Mouse (Mus musculus): ENCODE data around the gene Tmem179. TPM values are rescaled to one million over a fixed set of nuclear protein-coding genes. Genes with fewer than 3 reads are reported as not detected.

Gene Tmem179
- polyA plus RNA-seq, 1 experiment from 2014 or later = 3.1 TPM

DNA sequence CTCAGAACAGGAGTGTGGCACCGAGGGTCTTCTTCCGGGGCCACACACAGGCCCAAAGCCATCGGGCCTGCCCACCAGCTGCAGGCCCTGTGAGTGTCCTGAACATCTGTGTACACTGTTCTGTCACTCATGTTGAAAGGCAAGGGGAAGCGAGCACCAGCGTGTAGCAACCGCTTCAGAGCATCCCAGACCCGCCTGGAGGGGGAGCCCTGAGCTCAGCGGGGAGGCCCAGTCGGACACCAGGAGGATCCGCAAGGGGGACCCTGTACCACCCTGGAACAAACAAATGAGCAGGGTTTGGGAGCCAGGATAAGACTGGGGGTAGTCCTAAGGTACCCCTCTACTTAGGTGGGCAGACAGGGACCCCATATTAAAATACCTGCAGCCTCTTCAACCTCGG is 17.9 kb downstream of the Tmem179 start:
- 39% methylated on average over 11 of the region's 11 CpGs for WGBS
- H3K36me3 ChIP-seq (ENCODE audit: control insufficient read depth, insufficient read depth, low read length) = no peaks in the 10 kb centered on the region
- H3K27ac ChIP-seq (ENCODE audit: low read depth) = no peak overlapping the region
- DNase-seq (ENCODE audit: low spot score) = no peak
- H3K9me3 ChIP-seq (ENCODE audit: control insufficient read depth, low read length) = no peaks in the 10 kb centered on the region
- H3K9ac ChIP-seq (ENCODE audit: low read length) = no peak overlapping the region
- no peak overlapping the region for H3K4me3 ChIP-seq (ENCODE audit: low read depth, low read length)
- peaks cover 7% of the 10 kb centered on the region; the same call in 1 of the 2 replicates for H3K4me1 ChIP-seq (replicated peaks; ENCODE audit: control insufficient read depth, insufficient read depth, low read length)
- ATAC-seq (replicated peaks; ENCODE audit: low FRiP score, low TSS enrichment, low read depth) = no peak; the same call in 1 of the 2 replicates
- H3K4me2 ChIP-seq (ENCODE audit: low read length) = no peak overlapping the region
- H3K27me3 ChIP-seq (replicated peaks; ENCODE audit: control insufficient read depth, insufficient read depth, low read length) = no peaks in the 10 kb centered on the region

DNA sequence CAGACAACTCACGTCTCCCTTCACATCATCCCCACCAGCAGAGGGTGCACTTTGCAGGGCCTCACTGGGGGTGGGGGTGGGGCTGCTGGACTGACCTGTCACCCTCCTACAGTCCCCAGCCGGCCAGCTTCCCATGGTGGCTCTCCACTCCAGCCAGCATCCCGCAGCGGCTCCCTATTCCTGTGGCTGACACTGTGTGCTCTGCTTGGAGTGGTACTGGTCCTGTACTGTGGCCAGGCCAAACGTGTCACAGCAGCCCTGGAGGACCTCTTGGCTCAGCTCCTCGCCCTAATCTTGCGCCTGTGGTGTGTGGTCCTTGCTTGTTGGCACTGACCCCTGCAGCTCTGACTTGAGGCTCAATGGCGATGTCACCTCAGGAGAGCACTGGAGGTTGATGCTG is 18.8 kb downstream of the Tmem179 start:
- Histone ChIP-seq H3K4me3 (ENCODE audit: low read depth, low read length) (no peak overlapping the region), H3K9ac (ENCODE audit: low read length) (no peak overlapping the region), H3K9me3 (ENCODE audit: control insufficient read depth, low read length) (no peaks in the 10 kb centered on the region), H3K4me1 (replicated peaks; ENCODE audit: control insufficient read depth, insufficient read depth, low read length) (peaks cover 7% of the 10 kb centered on the region; the same call in 1 of the 2 replicates), H3K4me2 (ENCODE audit: low read length) (no peak overlapping the region), H3K27me3 (replicated peaks; ENCODE audit: control insufficient read depth, insufficient read depth, low read length) (no peaks in the 10 kb centered on the region), H3K27ac (ENCODE audit: low read depth) (no peak overlapping the region), H3K36me3 (ENCODE audit: control insufficient read depth, insufficient read depth, low read length) (no peaks in the 10 kb centered on the region)
- no peak for ATAC-seq (replicated peaks; ENCODE audit: low FRiP score, low TSS enrichment, low read depth)
- 84% methylated on average over 8 of the region's 8 CpGs for WGBS
- DNase-seq (ENCODE audit: low spot score) = no peak

DNA sequence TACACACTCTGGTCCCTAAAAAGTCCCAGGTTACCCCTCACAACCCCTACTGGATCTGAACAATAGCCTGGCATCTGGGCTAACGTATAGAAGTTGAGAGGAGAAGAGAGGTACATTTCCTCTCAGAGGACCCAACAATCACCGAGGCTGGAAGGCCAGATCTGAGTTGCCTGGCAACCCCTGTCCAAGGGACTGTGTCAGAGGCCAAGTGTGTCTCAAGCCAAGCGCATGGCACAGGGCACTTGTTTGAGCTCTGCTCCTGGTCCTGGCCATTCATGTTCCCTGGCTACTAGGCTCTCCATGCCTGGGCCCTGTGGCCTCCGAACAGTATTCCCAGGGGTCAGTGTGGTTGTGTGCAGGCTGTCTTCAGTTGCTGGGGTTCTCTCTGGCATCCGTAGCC is 20.4 kb downstream of the Tmem179 start:
- Histone ChIP-seq H3K4me1 (replicated peaks; ENCODE audit: control insufficient read depth, insufficient read depth, low read length) (peaks cover 10% of the 10 kb centered on the region), H3K4me3 (ENCODE audit: low read depth, low read length) (no peak overlapping the region), H3K27me3 (replicated peaks; ENCODE audit: control insufficient read depth, insufficient read depth, low read length) (no peaks in the 10 kb centered on the region), H3K4me2 (ENCODE audit: low read length) (no peak overlapping the region), H3K36me3 (ENCODE audit: control insufficient read depth, insufficient read depth, low read length) (no peaks in the 10 kb centered on the region), H3K9me3 (ENCODE audit: control insufficient read depth, low read length) (no peaks in the 10 kb centered on the region), H3K27ac (ENCODE audit: low read depth) (no peak overlapping the region), H3K9ac (ENCODE audit: low read length) (no peak overlapping the region)
- ATAC-seq (replicated peaks; ENCODE audit: low FRiP score, low TSS enrichment, low read depth) = no peak
- no peak for DNase-seq (ENCODE audit: low spot score)
- 68% methylated on average over 5 of the region's 5 CpGs for WGBS

DNA sequence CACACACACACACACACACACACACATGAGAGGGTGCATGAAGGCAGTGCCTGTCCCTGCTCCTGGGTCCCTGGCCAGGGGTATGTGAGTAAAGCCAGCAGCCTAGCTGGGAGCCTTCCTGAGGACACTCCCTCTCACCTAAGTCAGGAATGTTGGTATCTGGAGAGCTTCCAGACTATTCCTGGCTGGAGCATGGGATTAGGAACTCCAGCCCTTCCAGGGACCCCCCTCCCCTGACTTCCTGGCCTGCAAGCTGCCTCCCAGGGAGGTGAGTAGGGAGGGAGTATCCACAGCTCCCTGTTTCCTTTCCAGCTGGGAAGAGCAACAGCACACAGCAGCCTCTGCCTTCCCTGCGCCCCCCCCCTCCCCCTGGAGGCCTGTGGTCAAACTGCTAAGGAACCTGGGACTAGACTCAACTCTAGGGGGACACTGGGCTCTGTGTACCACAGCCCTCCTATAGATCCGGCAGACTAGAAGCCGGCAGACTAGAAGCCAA is 26.1 kb downstream of the Tmem179 start:
- peak overlapping the region; percentile 24; the same call in 1 of the 2 replicates for H3K27ac ChIP-seq (ENCODE audit: low read depth)
- no peak overlapping the region for H3K9ac ChIP-seq (ENCODE audit: low read length)
- no peaks in the 10 kb centered on the region for H3K27me3 ChIP-seq (replicated peaks; ENCODE audit: control insufficient read depth, insufficient read depth, low read length)
- H3K4me2 ChIP-seq (ENCODE audit: low read length) = no peak overlapping the region
- H3K36me3 ChIP-seq (ENCODE audit: control insufficient read depth, insufficient read depth, low read length) = no peaks in the 10 kb centered on the region
- DNase-seq (ENCODE audit: low spot score) (no peak), ATAC-seq (replicated peaks; ENCODE audit: low FRiP score, low TSS enrichment, low read depth) (peak; percentile 73)
- H3K9me3 ChIP-seq (ENCODE audit: control insufficient read depth, low read length) = no peaks in the 10 kb centered on the region
- 8% methylated on average over 3 of the region's 3 CpGs for WGBS
- no peak overlapping the region for H3K4me3 ChIP-seq (ENCODE audit: low read depth, low read length)
- peaks cover 19% of the 10 kb centered on the region for H3K4me1 ChIP-seq (replicated peaks; ENCODE audit: control insufficient read depth, insufficient read depth, low read length)

DNA sequence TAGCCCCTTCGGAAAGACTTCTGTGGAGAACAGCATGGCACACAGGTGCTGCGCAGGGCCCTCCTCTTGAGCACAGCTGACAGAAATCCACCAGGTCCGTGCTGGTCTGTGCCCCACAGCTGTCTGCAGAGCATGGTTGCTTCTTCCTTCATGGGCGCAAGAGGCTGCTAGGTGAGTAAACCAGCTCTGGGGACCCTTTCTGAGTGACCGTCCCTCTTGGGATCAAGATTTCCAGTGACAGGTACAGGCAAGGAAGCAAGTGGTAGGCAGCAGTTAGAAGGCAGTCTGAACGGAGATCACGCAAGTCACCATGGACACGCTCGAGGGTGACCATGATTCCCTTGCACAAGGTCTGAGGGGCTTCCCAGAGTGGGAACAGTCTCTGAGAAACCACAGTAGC is 27.0 kb downstream of the Tmem179 start:
- no peak overlapping the region for H3K4me3 ChIP-seq (ENCODE audit: low read depth, low read length)
- no peak overlapping the region for H3K9ac ChIP-seq (ENCODE audit: low read length)
- ATAC-seq (replicated peaks; ENCODE audit: low FRiP score, low TSS enrichment, low read depth) (no peak), DNase-seq (ENCODE audit: low spot score) (no peak)
- WGBS = 89% methylated on average over 9 of the region's 9 CpGs
- H3K27ac ChIP-seq (ENCODE audit: low read depth) = no peak overlapping the region
- no peaks in the 10 kb centered on the region for H3K9me3 ChIP-seq (ENCODE audit: control insufficient read depth, low read length)
- no peaks in the 10 kb centered on the region for H3K36me3 ChIP-seq (ENCODE audit: control insufficient read depth, insufficient read depth, low read length)
- H3K27me3 ChIP-seq (replicated peaks; ENCODE audit: control insufficient read depth, insufficient read depth, low read length) = no peaks in the 10 kb centered on the region
- H3K4me1 ChIP-seq (replicated peaks; ENCODE audit: control insufficient read depth, insufficient read depth, low read length) = peaks cover 19% of the 10 kb centered on the region
- H3K4me2 ChIP-seq (ENCODE audit: low read length) = no peak overlapping the region

DNA sequence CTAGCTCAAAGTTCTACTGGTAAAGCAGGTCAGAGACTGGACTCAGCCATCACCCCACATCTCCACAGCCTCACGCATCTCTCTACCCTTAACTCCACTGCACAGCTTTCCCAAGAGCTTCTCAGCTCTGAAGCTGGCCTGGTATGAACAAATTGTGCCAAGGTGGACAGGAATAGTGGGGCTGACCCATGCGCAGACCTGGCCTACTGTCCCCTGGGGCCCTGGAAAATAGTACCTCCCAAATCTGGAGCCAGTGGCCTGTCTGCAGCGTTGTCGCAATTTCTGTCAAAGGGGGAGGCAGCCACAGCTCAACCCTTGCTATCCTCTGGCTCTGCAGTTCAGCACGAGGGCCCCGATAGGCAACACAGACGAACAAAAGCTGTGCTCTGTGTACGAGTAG is 27.4 kb downstream of the Tmem179 start, which contains the start of gene A530016L24Rik:
Gene A530016L24Rik, plus strand, starts transcription at position 315 of the 400 bp plus-strand sequence.
- Histone ChIP-seq H3K9ac (ENCODE audit: low read length) (no peak within 1 kb of the TSS), H3K4me1 (replicated peaks; ENCODE audit: control insufficient read depth, insufficient read depth, low read length) (peaks cover 19% of the 10 kb centered on the region), H3K27me3 (replicated peaks; ENCODE audit: control insufficient read depth, insufficient read depth, low read length) (no peaks in the 10 kb centered on the region), H3K27ac (ENCODE audit: low read depth) (no peak within 1 kb of the TSS; the same call in 1 of the 2 replicates), H3K4me3 (ENCODE audit: low read depth, low read length) (no peak within 1 kb of the TSS), H3K4me2 (ENCODE audit: low read length) (no peak within 1 kb of the TSS), H3K9me3 (ENCODE audit: control insufficient read depth, low read length) (no peaks in the 10 kb centered on the region), H3K36me3 (ENCODE audit: control insufficient read depth, insufficient read depth, low read length) (no peaks in the 10 kb centered on the region)
- no peak for ATAC-seq (replicated peaks; ENCODE audit: low FRiP score, low TSS enrichment, low read depth)
- DNase-seq (ENCODE audit: low spot score) = no peak
- WGBS = 90% methylated on average over 8 of the region's 8 CpGs

DNA sequence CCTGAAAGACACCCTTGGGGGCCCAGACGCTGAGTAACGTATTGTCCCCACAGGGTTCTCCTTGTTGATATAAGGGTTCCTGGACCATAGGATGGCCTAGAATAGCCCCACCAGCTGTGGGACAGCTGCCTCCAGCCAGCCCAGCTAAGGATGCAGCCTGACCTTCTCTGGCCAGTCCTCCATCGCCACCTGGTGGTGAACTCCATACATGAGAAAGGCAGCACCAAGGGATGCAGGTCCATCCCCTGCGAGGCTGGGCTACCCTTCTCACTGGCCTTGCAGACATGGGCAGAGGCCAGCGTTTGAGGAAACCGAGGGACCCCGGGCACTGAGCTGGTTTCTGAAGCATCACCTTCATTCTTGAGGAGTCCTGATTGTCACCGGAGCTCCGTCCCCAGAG is 42.8 kb downstream of the Tmem179 start:
- no peak overlapping the region for H3K4me3 ChIP-seq (ENCODE audit: low read depth, low read length)
- H3K27ac ChIP-seq (ENCODE audit: low read depth) = no peak overlapping the region
- no peak overlapping the region for H3K4me2 ChIP-seq (ENCODE audit: low read length)
- no peaks in the 10 kb centered on the region for H3K4me1 ChIP-seq (replicated peaks; ENCODE audit: control insufficient read depth, insufficient read depth, low read length)
- WGBS = 19% methylated on average over 9 of the region's 9 CpGs
- H3K9ac ChIP-seq (ENCODE audit: low read length) = no peak overlapping the region
- H3K9me3 ChIP-seq (ENCODE audit: control insufficient read depth, low read length) = no peaks in the 10 kb centered on the region
- DNase-seq (ENCODE audit: low spot score) = peak; percentile 96
- peaks cover 7% of the 10 kb centered on the region; the same call in 1 of the 2 replicates for H3K27me3 ChIP-seq (replicated peaks; ENCODE audit: control insufficient read depth, insufficient read depth, low read length)
- peak; percentile 68; the same call in 1 of the 2 replicates for ATAC-seq (replicated peaks; ENCODE audit: low FRiP score, low TSS enrichment, low read depth)
- H3K36me3 ChIP-seq (ENCODE audit: control insufficient read depth, insufficient read depth, low read length) = no peaks in the 10 kb centered on the region

DNA sequence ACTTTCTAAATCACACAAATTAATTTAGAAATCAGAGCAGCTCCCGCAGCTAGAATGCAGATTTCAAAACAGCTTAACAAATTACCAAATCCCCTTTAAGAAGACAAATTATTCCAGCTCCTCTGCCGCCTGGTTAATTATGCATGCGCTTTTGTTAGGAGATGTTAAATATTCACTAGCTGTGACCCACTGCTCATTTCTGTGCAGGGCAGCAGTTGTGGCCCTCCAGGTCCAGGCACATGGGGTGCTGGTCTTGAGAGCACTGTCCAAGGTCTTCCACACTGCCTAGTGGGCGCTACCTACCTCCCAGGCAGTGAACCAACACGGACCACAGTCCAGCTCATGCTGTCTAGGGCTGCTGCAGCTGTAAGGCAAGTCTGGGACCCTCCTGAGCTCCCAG is 46.3 kb downstream of the Tmem179 start:
- Histone ChIP-seq H3K9me3 (ENCODE audit: control insufficient read depth, low read length) (no peaks in the 10 kb centered on the region), H3K36me3 (ENCODE audit: control insufficient read depth, insufficient read depth, low read length) (no peaks in the 10 kb centered on the region), H3K9ac (ENCODE audit: low read length) (no peak overlapping the region), H3K4me2 (ENCODE audit: low read length) (no peak overlapping the region), H3K4me1 (replicated peaks; ENCODE audit: control insufficient read depth, insufficient read depth, low read length) (no peaks in the 10 kb centered on the region), H3K27me3 (replicated peaks; ENCODE audit: control insufficient read depth, insufficient read depth, low read length) (peaks cover 7% of the 10 kb centered on the region; the same call in 1 of the 2 replicates), H3K27ac (ENCODE audit: low read depth) (no peak overlapping the region), H3K4me3 (ENCODE audit: low read depth, low read length) (no peak overlapping the region)
- WGBS = 72% methylated on average over 5 of the region's 5 CpGs
- DNase-seq (ENCODE audit: low spot score) (no peak), ATAC-seq (replicated peaks; ENCODE audit: low FRiP score, low TSS enrichment, low read depth) (no peak)

DNA sequence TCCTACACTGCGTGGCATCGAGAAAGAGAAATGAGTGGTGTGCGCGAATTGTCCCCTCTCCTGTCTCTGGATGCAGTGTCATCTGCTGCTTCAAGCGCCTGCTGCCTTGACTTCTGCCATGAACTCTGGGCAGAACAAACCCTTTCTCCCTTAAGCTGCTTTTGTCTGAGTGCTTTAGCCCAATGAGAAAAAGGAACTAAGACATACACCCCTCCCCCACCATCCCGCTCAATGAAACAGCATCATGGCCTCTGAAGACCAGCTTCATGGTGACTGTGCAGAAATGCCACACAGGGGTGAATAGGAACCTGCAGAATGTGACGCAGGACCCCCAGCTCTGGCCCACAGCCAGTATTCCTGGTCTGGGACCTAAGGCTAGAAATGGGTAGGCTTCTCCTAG is 47.2 kb downstream of the Tmem179 start:
- Histone ChIP-seq H3K4me2 (ENCODE audit: low read length) (no peak overlapping the region), H3K9me3 (ENCODE audit: control insufficient read depth, low read length) (no peaks in the 10 kb centered on the region), H3K4me3 (ENCODE audit: low read depth, low read length) (no peak overlapping the region), H3K9ac (ENCODE audit: low read length) (no peak overlapping the region), H3K27me3 (replicated peaks; ENCODE audit: control insufficient read depth, insufficient read depth, low read length) (peaks cover 7% of the 10 kb centered on the region; the same call in 1 of the 2 replicates), H3K4me1 (replicated peaks; ENCODE audit: control insufficient read depth, insufficient read depth, low read length) (no peaks in the 10 kb centered on the region), H3K27ac (ENCODE audit: low read depth) (no peak overlapping the region), H3K36me3 (ENCODE audit: control insufficient read depth, insufficient read depth, low read length) (no peaks in the 10 kb centered on the region)
- DNase-seq (ENCODE audit: low spot score) = no peak
- WGBS = 90% methylated on average over 7 of the region's 7 CpGs
- no peak for ATAC-seq (replicated peaks; ENCODE audit: low FRiP score, low TSS enrichment, low read depth)
